Mouse (Mus musculus): ENCODE results near the gene AC134908.4. TPM values are rescaled to one million over a fixed set of nuclear protein-coding genes. Genes with fewer than 3 reads are reported as not detected.

AC134908.4 gene
- polyA plus RNA-seq, 1 experiment = not detected

DNA sequence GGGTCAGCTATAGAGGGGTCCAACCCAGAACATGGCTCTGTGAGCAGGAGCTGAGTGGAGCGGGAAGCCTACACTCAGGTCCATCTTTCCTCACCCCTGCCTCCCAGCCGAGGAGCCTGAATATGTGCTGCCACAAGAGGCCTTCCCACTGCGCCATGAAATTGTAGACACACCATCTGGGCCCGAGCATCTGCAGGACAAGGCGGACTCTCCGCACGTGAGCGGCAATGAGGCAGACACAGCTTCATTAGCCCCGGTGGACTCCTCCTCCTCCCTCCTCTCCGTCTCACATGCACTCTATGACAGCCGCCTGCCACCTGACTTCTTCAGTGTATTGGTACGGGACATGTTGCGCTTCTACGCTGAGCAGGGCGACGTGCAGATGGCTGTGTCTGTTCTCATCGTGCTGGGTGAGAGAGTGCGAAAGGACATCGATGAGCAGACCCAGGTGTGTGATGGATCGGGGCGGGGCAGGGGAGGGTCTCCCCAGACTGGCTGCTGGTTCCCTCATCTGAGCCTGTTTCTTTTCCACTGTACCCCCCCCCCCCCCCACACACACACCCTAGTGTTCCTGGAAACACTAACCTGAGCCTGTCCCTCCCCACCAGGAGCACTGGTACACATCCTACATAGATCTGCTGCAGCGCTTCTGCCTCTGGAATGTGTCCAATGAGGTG lies 32.2 kb upstream of the AC134908.4 start:
- Histone ChIP-seq H3K4me3 (ENCODE audit: insufficient read depth, low read depth, low read length) (no peak overlapping the region), H3K27ac (ENCODE audit: insufficient read depth, low read depth, low read length) (no peak overlapping the region), H3K4me1 (ENCODE audit: control insufficient read depth, insufficient read depth, low read length) (peaks cover 70% of the 10 kb centered on the region)
- TF ChIP-seq CTCF (IDR thresholded peaks at IDR 0.05; ENCODE audit: insufficient read depth, low read depth, low read length) = no peak
- TF ChIP-seq POLR2A (IDR thresholded peaks at IDR 0.05; ENCODE audit: insufficient read depth, low read depth, low read length) = no peak
- 90% methylated on average over 22 of the region's 22 CpGs for WGBS

GRCm38 (mm10) chr17:25827011-25827410 lies 31.6 kb upstream of the AC134908.4 start:
- TF ChIP-seq CTCF (IDR thresholded peaks at IDR 0.05; ENCODE audit: insufficient read depth, low read depth, low read length) = no peak
- TF ChIP-seq POLR2A (IDR thresholded peaks at IDR 0.05; ENCODE audit: insufficient read depth, low read depth, low read length) = no peak
- 95% methylated on average over 13 of the region's 13 CpGs for WGBS
- Histone ChIP-seq H3K27ac (ENCODE audit: insufficient read depth, low read depth, low read length) (no peak overlapping the region), H3K4me3 (ENCODE audit: insufficient read depth, low read depth, low read length) (no peak overlapping the region), H3K4me1 (ENCODE audit: control insufficient read depth, insufficient read depth, low read length) (peaks cover 69% of the 10 kb centered on the region)

DNA sequence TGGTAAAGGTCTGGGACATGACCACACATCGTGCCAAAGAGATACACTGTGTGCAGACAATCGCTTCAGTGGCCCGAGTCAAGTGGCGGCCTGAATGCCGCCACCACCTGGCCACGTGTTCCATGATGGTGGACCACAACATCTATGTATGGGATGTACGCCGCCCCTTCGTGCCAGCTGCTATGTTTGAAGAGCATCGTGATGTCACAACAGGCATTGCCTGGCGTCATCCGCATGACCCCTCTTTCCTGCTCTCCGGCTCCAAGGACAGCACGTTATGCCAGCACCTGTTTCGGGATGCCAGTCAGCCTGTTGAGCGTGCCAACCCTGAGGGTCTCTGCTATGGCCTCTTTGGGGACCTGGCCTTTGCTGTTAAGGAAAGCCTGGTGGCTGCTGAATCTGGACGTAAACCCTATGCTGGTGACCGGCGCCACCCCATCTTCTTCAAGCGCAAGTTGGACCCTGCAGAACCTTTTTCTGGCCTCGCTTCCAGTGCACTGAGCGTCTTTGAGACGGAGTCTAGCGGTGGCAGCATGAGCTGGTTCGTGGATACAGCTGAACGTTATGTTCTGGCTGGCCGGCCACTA lies 30.6 kb upstream of the AC134908.4 start:
- WGBS = 93% methylated on average over 27 of the region's 27 CpGs
- no peak overlapping the region for H3K4me3 ChIP-seq (ENCODE audit: insufficient read depth, low read depth, low read length)
- peaks cover 59% of the 10 kb centered on the region for H3K4me1 ChIP-seq (ENCODE audit: control insufficient read depth, insufficient read depth, low read length)
- TF ChIP-seq CTCF (IDR thresholded peaks at IDR 0.05; ENCODE audit: insufficient read depth, low read depth, low read length) (no peak), POLR2A (IDR thresholded peaks at IDR 0.05; ENCODE audit: insufficient read depth, low read depth, low read length) (no peak)
- no peak overlapping the region for H3K27ac ChIP-seq (ENCODE audit: insufficient read depth, low read depth, low read length)

GRCm38 (mm10) chr17:25825311-25825710 lies 29.9 kb upstream of the AC134908.4 start:
- 87% methylated on average over 6 of the region's 6 CpGs for WGBS

GRCm38 (mm10) chr17:25824362-25825142 lies 29.1 kb upstream of the AC134908.4 start:
- Histone ChIP-seq H3K4me1 (ENCODE audit: control insufficient read depth, insufficient read depth, low read length) (peaks cover 49% of the 10 kb centered on the region), H3K4me3 (ENCODE audit: insufficient read depth, low read depth, low read length) (peak overlapping the region; percentile 71; the same call in 1 of the 2 replicates), H3K27ac (ENCODE audit: insufficient read depth, low read depth, low read length) (no peak overlapping the region)
- whole genome bisulfite sequencing = 73% methylated on average over 17 of the region's 17 CpGs
- TF ChIP-seq POLR2A (IDR thresholded peaks at IDR 0.05; ENCODE audit: insufficient read depth, low read depth, low read length) = no peak
- TF ChIP-seq CTCF (IDR thresholded peaks at IDR 0.05; ENCODE audit: insufficient read depth, low read depth, low read length) = no peak

More at GRCm38 (mm10) chr17:25825311-25825710, 29.9 kb upstream of the AC134908.4 start:
- TF ChIP-seq CTCF (IDR thresholded peaks at IDR 0.05; ENCODE audit: insufficient read depth, low read depth, low read length) = no peak; the same call in 1 of the 2 replicates
- TF ChIP-seq POLR2A (IDR thresholded peaks at IDR 0.05; ENCODE audit: insufficient read depth, low read depth, low read length) = no peak
- Histone ChIP-seq H3K4me3 (ENCODE audit: insufficient read depth, low read depth, low read length) (no peak overlapping the region), H3K4me1 (ENCODE audit: control insufficient read depth, insufficient read depth, low read length) (peaks cover 52% of the 10 kb centered on the region), H3K27ac (ENCODE audit: insufficient read depth, low read depth, low read length) (no peak overlapping the region)

DNA sequence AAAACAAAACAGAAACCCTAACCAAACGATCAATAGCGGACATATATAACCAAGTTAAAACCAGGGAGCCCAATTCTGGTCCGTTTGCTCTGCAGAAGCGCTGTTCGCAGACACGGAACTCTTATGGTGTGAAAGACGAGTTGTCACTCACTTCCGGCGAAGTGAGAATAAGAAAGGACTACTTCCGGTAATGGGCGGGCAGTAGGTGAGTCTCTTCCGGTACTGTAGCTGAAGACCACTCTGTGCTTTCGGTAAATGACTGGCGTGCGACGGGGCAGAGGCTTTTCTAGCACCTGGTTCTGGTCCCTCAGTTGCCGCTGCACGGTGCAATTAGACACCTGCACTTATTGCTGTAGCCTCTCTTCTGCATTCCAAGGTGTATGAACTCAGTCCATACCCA lies 28.0 kb upstream of the AC134908.4 start, which contains the start of gene Wdr24:
Wdr24 (plus strand) TSS at position 176 of the 400 bp plus-strand sequence.
- under 1% methylated on average over 18 of the region's 18 CpGs for WGBS
- Histone ChIP-seq H3K27ac (ENCODE audit: insufficient read depth, low read depth, low read length) (peak within 1 kb of the TSS; percentile 81), H3K4me3 (ENCODE audit: insufficient read depth, low read depth, low read length) (peak within 1 kb of the TSS; percentile 71), H3K4me1 (ENCODE audit: control insufficient read depth, insufficient read depth, low read length) (peaks cover 45% of the 10 kb centered on the region)
- TF ChIP-seq POLR2A (IDR thresholded peaks at IDR 0.05; ENCODE audit: insufficient read depth, low read depth, low read length) = no peak
- no peak for TF ChIP-seq CTCF (IDR thresholded peaks at IDR 0.05; ENCODE audit: insufficient read depth, low read depth, low read length)

DNA sequence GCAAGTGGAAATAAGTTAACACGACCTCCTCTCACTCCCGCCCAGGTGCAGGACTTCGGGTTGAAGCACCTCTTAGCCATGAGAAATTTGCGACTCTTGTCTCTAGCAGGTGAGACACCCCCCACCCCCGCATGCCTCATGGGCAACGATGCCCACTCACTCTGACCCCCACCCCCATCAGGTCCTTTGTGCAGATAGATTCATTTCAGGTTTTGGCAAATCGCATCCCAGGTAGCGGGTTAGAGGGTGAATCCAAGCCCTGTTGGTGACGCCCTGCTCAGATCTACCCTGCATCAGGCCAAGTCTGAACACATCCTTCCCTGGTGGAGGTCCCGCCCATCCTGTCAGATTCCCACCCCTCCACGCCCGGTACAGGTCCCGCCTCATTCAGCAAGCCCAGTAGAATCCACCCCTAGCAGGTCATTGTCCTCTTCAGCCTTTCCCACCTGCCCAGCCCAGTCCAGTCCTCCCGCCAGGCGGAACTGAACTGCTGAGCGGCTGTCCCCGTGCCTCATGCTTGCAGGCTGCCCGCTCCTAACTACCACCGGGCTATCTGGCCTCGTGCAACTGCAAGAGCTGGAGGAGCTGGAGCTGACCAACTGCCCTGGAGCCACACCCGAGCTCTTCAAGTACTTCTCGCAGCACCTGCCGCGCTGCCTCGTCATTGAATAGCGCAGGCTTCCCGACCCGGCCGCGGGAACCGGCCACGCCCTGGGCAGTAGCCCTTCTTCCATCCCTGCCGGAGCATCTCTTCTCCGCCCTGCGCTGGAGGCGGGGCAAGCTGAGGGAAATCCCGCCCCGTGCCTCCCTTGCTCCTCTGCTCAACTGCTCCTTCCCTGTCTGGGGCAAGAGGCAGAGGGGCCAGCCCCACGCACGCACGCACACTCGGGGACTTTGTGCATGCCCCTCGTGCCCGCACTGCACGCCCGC lies 23.7 kb upstream of the AC134908.4 start:
- WGBS = 24% methylated on average over 46 of the region's 46 CpGs
- Histone ChIP-seq H3K4me3 (ENCODE audit: insufficient read depth, low read depth, low read length) (no peak overlapping the region), H3K27ac (ENCODE audit: insufficient read depth, low read depth, low read length) (no peak overlapping the region), H3K4me1 (ENCODE audit: control insufficient read depth, insufficient read depth, low read length) (peaks cover 14% of the 10 kb centered on the region)
- TF ChIP-seq POLR2A (IDR thresholded peaks at IDR 0.05; ENCODE audit: insufficient read depth, low read depth, low read length) = no peak
- no peak for TF ChIP-seq CTCF (IDR thresholded peaks at IDR 0.05; ENCODE audit: insufficient read depth, low read depth, low read length)

DNA sequence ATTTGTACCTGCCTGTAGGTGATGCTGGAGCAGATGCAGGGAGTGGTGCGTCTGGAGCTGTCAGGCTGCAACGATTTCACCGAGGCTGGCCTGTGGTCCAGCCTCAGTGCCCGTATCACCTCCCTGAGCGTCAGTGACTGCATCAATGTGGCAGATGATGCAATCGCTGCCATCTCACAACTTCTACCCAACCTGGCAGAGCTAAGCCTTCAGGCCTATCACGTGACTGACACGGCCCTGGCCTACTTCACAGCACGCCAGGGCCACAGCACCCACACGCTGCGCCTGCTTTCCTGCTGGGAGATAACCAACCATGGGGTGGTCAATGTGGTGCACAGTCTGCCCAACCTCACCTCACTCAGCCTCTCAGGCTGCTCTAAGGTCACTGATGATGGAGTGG lies 22.2 kb upstream of the AC134908.4 start:
- Histone ChIP-seq H3K4me3 (ENCODE audit: insufficient read depth, low read depth, low read length) (no peak overlapping the region), H3K4me1 (ENCODE audit: control insufficient read depth, insufficient read depth, low read length) (peaks cover 17% of the 10 kb centered on the region), H3K27ac (ENCODE audit: insufficient read depth, low read depth, low read length) (no peak overlapping the region)
- TF ChIP-seq CTCF (IDR thresholded peaks at IDR 0.05; ENCODE audit: insufficient read depth, low read depth, low read length) = no peak
- TF ChIP-seq POLR2A (IDR thresholded peaks at IDR 0.05; ENCODE audit: insufficient read depth, low read depth, low read length) = no peak
- 86% methylated on average over 11 of the region's 11 CpGs for WGBS
